Mouse (Mus musculus) adrenal gland, postnatal 10 days (tissue): ENCODE results near the gene Gstm3. TPM values are rescaled to one million over a fixed set of nuclear protein-coding genes. Genes with fewer than 3 reads are reported as not detected.

ENCODE experiments used
- DNase-seq: peaks from one replicate; pipeline ENCODE4 v3.0.0; 2021; ENCODE audit warnings: mixed read lengths
- total RNA-seq, 2 experiments: library from RNA; stranded (reverse); gene quantifications; 2 replicates each; pipeline ENCODE4 v1.2.3; 2021

Gstm3 gene
- total RNA-seq, 2 experiments from 2014 or later = 0.39 to 0.51 TPM

DNA sequence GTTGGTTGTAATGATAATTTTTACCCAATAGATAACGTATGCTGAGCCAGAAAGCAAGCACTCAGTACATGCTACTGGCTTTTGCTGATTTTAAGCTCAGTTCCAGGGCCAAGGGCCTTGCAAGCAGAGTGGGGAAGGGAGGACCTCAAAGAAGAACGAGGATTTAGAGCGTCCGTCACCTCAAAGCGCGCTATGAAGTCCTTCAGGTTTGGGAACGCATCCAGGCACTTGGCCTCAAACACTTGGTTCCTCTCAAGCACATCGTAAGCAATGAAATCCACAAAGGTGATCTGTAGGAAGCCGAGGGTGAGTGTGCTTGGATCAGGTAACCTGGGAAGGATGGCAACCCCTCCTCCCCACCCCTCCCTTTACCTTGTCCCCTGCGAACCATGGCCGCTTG, 40.4 kb downstream of the Gstm3 start:
- DNase-seq = no peak

DNA sequence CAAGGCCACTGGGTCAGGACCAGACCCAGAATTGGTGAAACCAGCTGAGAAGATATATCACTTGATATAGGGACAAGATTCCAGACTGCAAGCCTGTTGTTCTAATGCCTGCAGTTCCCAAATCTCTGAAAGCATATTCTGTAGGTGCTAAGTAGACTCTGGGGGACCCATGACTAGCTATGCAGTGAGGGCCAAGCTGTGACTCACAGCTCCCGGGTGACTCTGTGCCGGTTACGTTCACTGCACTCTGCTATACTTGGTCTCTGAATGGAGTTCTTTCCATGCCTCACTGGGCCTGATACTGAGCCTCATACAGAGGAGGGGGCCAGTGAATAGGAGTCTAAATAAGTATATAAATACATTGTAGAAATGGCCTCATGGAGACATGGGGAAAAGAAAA, 41.2 kb downstream of the Gstm3 start:
- no peak for DNase-seq

DNA sequence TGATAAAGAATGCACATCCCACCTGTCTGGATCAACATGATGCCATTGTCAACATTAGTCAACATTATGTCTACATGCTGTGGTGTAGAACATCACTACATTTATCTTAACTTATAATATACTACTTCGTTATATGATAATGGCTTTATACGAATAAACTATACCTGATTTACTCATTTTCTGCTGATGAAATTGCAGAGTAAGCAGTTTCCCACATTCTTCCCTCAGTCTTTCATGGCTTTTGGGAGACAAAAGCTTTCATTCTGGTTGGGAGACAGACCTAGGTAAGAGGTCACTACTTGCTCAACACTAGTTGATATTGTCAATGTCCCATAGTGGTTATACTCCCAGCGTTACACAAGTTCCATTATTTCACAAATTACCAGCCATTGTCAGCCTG, 43.7 kb downstream of the Gstm3 start:
- no peak for DNase-seq

DNA sequence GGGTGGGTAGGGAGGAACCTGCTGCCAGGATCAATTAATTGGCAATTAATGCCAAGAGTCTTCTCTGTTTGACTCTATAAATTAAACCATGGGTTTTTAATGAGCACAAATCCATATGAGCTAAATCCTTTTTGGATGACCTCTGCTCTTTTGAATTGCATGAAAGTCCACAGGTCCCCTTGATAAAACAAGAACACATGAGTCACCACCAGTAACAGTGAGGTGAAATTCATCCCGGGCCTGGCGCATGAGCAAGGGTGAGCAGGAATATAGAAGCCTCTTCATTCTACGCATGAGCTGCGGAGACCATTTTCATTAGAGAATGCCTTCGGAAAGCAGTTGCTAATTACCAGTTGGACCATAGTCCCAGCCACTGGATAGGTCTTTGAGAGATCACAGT, 48.7 kb downstream of the Gstm3 start:
- no peak for DNase-seq

DNA sequence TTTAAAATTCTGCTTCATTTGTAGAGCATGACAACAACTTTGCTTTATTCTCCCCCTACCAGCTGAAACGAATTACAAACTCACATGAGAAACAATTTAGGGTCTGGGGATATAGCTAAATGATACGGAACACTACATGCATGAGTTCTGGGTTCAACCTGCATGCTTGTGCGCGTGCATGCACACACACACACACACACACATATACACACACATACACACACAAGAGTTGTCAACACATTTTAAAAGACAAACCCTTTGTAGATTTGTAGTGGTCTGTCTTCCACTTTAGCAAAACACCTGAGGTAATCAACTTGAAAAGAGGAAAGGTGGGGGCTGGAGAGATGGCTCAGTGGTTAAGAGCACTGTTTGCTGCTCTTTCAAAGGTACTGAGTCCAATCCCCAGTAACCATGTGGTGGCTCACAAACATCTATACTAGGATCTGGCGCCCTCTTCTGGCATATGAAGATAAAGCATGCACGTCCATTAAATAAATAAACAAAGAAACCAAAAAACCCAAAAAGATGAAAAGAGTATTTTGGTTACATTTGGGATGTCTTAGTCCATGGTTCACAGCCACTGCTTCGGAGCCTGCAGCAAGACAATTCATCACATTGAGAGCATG, 51.2 kb downstream of the Gstm3 start:
- DNase-seq = peak; percentile 75

DNA sequence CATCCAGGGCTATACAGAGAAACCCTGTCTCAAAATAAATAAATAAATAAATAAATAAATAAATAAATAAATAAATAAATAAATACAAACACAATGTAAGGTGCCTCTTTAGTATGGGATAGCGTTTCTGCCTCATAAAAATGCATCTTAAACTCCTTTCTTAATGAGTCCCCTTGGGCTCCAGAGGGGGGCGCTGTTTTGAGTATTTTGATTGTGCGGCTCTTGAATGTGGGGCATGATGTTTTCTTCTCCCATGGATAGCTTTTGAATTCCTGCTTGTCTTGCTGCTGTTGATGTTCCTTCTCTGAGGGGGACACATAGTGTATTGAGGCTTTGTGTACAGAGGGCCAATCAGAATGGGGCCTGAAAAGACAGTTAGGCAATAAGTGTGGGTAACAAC, 52.0 kb downstream of the Gstm3 start:
- no peak for DNase-seq

DNA sequence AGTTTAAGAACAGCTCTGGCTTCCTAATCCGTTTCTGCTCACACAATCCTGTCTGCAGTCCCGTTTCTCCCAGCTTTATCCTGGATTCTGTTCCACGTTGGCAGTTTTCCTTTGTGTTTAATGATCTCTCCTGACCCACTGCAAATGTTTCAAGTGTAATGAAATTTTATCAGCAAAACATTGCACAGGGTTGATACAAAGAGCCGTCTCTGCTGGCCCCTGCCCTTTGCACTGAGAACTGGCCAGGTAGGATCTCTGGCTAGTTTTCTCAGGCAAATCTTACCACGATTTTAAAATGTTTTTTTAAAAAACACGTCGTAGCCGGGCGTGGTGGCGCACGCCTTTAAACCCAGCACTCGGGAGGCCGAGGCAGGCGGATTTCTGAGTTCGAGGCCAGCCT, 52.4 kb downstream of the Gstm3 start:
- no peak for DNase-seq

Other genes with a start within 250 kb of the Gstm3 start
- 10 to 100 TPM; 15.6 to 18.3 TPM for gene Csf1, start 208.8 kb downstream of the Gstm3 start, total RNA-seq
- not detected for gene Eps8l3, start 92.1 kb downstream of the Gstm3 start, total RNA-seq
- 10 to 100 TPM; 30.1 to 32.3 TPM for gene Gstm5, start 73.5 kb downstream of the Gstm3 start, total RNA-seq
- 10 to 100 TPM; 43.1 to 44.0 TPM for gene Gstm7, start 37.5 kb downstream of the Gstm3 start, total RNA-seq
- gene Gstm6, start 25.5 kb downstream of the Gstm3 start, total RNA-seq = 1 to 10 TPM; 3.9 to 5.6 TPM
- gene Gstm2, start 17.2 kb upstream of the Gstm3 start, total RNA-seq = 100 to 1,000 TPM in 1 of 2 experiments, 10 to 100 TPM in 1; 95.5 to 101 TPM
- gene Gstm1, start 48.7 kb upstream of the Gstm3 start, total RNA-seq = 100 to 1,000 TPM; 131 to 144 TPM
- 10 to 100 TPM; 12.8 to 13.3 TPM for gene Gstm4, start 75.6 kb upstream of the Gstm3 start, total RNA-seq
- gene Ampd2, start 117.4 kb upstream of the Gstm3 start, total RNA-seq = 10 to 100 TPM; 79.3 to 92.2 TPM
- gene Gnat2, start 123.5 kb upstream of the Gstm3 start, total RNA-seq = 1 to 10 TPM; 6.6 to 6.8 TPM
- gene Gnai3, start 176.9 kb upstream of the Gstm3 start, total RNA-seq = 100 to 1,000 TPM; 101 to 113 TPM
- gene Gpr61, start 185.6 kb upstream of the Gstm3 start, total RNA-seq = under 1 TPM; 0.15 to 0.48 TPM
- gene Amigo1, start 217.1 kb upstream of the Gstm3 start, total RNA-seq = 10 to 100 TPM; 13.1 to 18.4 TPM
- gene Cyb561d1, start 231.9 kb upstream of the Gstm3 start, total RNA-seq = 1 to 10 TPM; 6.6 to 6.9 TPM
- gene Atxn7l2, start 241.7 kb upstream of the Gstm3 start, total RNA-seq = 10 to 100 TPM in 1 of 2 experiments, 1 to 10 TPM in 1; 7.6 to 10.1 TPM